15 mouse cellular contexts compared by ENCODE assay signal in genomic region chr17:28107275-28107674, GRCm38 (mm10). TPM values are rescaled to one million over a fixed set of nuclear protein-coding genes. Genes with fewer than 3 reads are reported as not detected.
DNase-seq lines count a peak whose midpoint lies in the region; ATAC-seq and TF ChIP-seq lines count a peak whose summit lies in the region.
"Had no signal": no experiment of that assay in that cellular context is flagged by ENCODE, and none has a peak within 500 bp of the region (broad histone marks: within the 10 kb centered on the region; RNA-seq: fewer than 3 reads in every experiment).

No protein-coding gene starts in this region.

- no peaks in the 10 kb centered on the region for H3K27me3 ChIP-seq in hindbrain, embryonic 11.5 days (ENCODE audit: control insufficient read depth, insufficient read depth, low read length)
- no peaks in the 10 kb centered on the region for H3K27me3 ChIP-seq in hindbrain, embryonic 16.5 days (replicated peaks; ENCODE audit: control insufficient read depth, insufficient read depth, low read length)
- no peaks in the 10 kb centered on the region for H3K27me3 ChIP-seq in neural tube, embryonic 15.5 days (replicated peaks)
- H3K27me3 ChIP-seq in limb, embryonic 10.5 days (ENCODE audit: low read depth, poor library complexity, severe bottlenecking) = no peaks in the 10 kb centered on the region
- no peaks in the 10 kb centered on the region for H3K27me3 ChIP-seq in stomach, postnatal 0 days (ENCODE audit: control insufficient read depth, insufficient read depth, low read length)

- peaks cover 8% of the 10 kb centered on the region for H3K4me1 ChIP-seq in hindbrain, embryonic 11.5 days (replicated peaks; ENCODE audit: control insufficient read depth, insufficient read depth, low read length)
- H3K4me1 ChIP-seq in hindbrain, embryonic 16.5 days (ENCODE audit: control insufficient read depth, insufficient read depth, low read depth, low read length) = no peaks in the 10 kb centered on the region
- H3K4me1 ChIP-seq in neural tube, embryonic 15.5 days = peaks cover 9% of the 10 kb centered on the region
- peaks cover 43% of the 10 kb centered on the region for H3K4me1 ChIP-seq in limb, embryonic 10.5 days
- no peaks in the 10 kb centered on the region for H3K4me1 ChIP-seq in stomach, postnatal 0 days (replicated peaks; ENCODE audit: control insufficient read depth, insufficient read depth)
- H3K4me1 ChIP-seq: liver, embryonic 13.5 days had no signal

- H3K4me3 ChIP-seq in hindbrain, embryonic 11.5 days (ENCODE audit: low read depth, low read length) = no peak overlapping the region
- H3K4me3 ChIP-seq in hindbrain, embryonic 16.5 days (ENCODE audit: low read length) = no peak overlapping the region
- H3K4me3 ChIP-seq in neural tube, embryonic 15.5 days (replicated peaks) = no peak overlapping the region
- H3K4me3 ChIP-seq in limb, embryonic 10.5 days = 0 out of 2 replicates have a peak overlapping the region, but pooled peaks have one; percentile 7
- H3K4me3 ChIP-seq in stomach, postnatal 0 days (ENCODE audit: low read depth, low read length) = no peak overlapping the region
- H3K4me3 ChIP-seq: gastrocnemius, adult 2 months; liver, embryonic 13.5 days had no signal

- TF ChIP-seq EP300 in stomach, postnatal 0 days (optimal IDR thresholded peaks at IDR 0.05) = no peak

- DNase-seq in hindbrain, embryonic 11.5 days (ENCODE audit: low spot score) = peak; percentile 52
- peak; percentile 65 for DNase-seq in neural tube, embryonic 10.5 days (ENCODE audit: extremely low spot score, low spot score)
- no peak for DNase-seq in limb, embryonic 10.5 days (ENCODE audit: low spot score)
- DNase-seq in retina, postnatal 1 day = peak; percentile 87
- DNase-seq in stomach, postnatal 0 days (ENCODE audit: low spot score) = no peak
- DNase-seq in urinary bladder, postnatal 4 days (ENCODE audit: low spot score in 2 of 2) = no peak
- DNase-seq: cerebellum, adult 2 months; gastrocnemius, adult 2 months; heart, adult 18-20 months; heart, postnatal 14 days; kidney, adult 2 months; liver, embryonic 13.5 days had no signal

- no peak overlapping the region for H3K9ac ChIP-seq in hindbrain, embryonic 11.5 days (ENCODE audit: low read depth, low read length)
- no peak overlapping the region for H3K9ac ChIP-seq in hindbrain, embryonic 16.5 days (ENCODE audit: low read depth, low read length)
- no peak overlapping the region for H3K9ac ChIP-seq in neural tube, embryonic 15.5 days (replicated peaks)
- H3K9ac ChIP-seq in stomach, postnatal 0 days (ENCODE audit: low read length) = no peak overlapping the region
- H3K9ac ChIP-seq: liver, embryonic 13.5 days had no signal

- WGBS in hindbrain, embryonic 11.5 days = 9% methylated on average over 14 of the region's 14 CpGs
- WGBS in hindbrain, embryonic 16.5 days = 4% methylated on average over 14 of the region's 14 CpGs
- 4% methylated on average over 14 of the region's 14 CpGs for WGBS in neural tube, embryonic 15.5 days
- 17% methylated on average over 14 of the region's 14 CpGs for WGBS in limb, embryonic 10.5 days
- WGBS in stomach, postnatal 0 days = 38% methylated on average over 14 of the region's 14 CpGs

- no peak for TF ChIP-seq CTCF in stomach, postnatal 0 days (IDR thresholded peaks at IDR 0.05; ENCODE audit: low read depth)

- H3K36me3 ChIP-seq in hindbrain, embryonic 11.5 days (ENCODE audit: control insufficient read depth, insufficient read depth, low read length) = no peaks in the 10 kb centered on the region
- H3K36me3 ChIP-seq in hindbrain, embryonic 16.5 days (ENCODE audit: control insufficient read depth, insufficient read depth, low read length) = no peaks in the 10 kb centered on the region
- no peaks in the 10 kb centered on the region for H3K36me3 ChIP-seq in neural tube, embryonic 15.5 days
- H3K36me3 ChIP-seq in limb, embryonic 10.5 days = no peaks in the 10 kb centered on the region
- H3K36me3 ChIP-seq in stomach, postnatal 0 days (ENCODE audit: control insufficient read depth, insufficient read depth, low read length) = no peaks in the 10 kb centered on the region
- H3K36me3 ChIP-seq: G1E; liver, embryonic 13.5 days had no signal

- ATAC-seq in hindbrain, embryonic 11.5 days (ENCODE audit: low FRiP score) = peak; percentile 35; the same call in 1 of the 2 replicates
- ATAC-seq in hindbrain, embryonic 16.5 days = no peak
- no peak for ATAC-seq in neural tube, embryonic 15.5 days (ENCODE audit: low FRiP score)
- ATAC-seq in stomach, postnatal 0 days (ENCODE audit: low FRiP score, low TSS enrichment) = no peak

- no peaks in the 10 kb centered on the region for H3K9me3 ChIP-seq in hindbrain, embryonic 11.5 days (ENCODE audit: control insufficient read depth, low read length)
- H3K9me3 ChIP-seq in hindbrain, embryonic 16.5 days (ENCODE audit: control insufficient read depth, low read length) = no peaks in the 10 kb centered on the region
- no peaks in the 10 kb centered on the region for H3K9me3 ChIP-seq in neural tube, embryonic 15.5 days (replicated peaks)
- H3K9me3 ChIP-seq in limb, embryonic 10.5 days (replicated peaks) = no peaks in the 10 kb centered on the region
- H3K9me3 ChIP-seq in stomach, postnatal 0 days (ENCODE audit: control insufficient read depth, low read length) = no peaks in the 10 kb centered on the region
- H3K9me3 ChIP-seq: liver, embryonic 13.5 days had no signal

- H3K27ac ChIP-seq in hindbrain, embryonic 11.5 days (ENCODE audit: low read depth, low read length) = no peak overlapping the region; the same call in 1 of the 2 replicates
- no peak overlapping the region for H3K27ac ChIP-seq in hindbrain, embryonic 16.5 days (ENCODE audit: low read depth, low read length)
- H3K27ac ChIP-seq in neural tube, embryonic 15.5 days (replicated peaks) = no peak overlapping the region
- peak overlapping the region; percentile 66 for H3K27ac ChIP-seq in limb, embryonic 10.5 days
- H3K27ac ChIP-seq in stomach, postnatal 0 days (replicated peaks) = no peak overlapping the region
- H3K27ac ChIP-seq: gastrocnemius, adult 2 months; liver, embryonic 13.5 days had no signal

- H3K4me2 ChIP-seq in hindbrain, embryonic 11.5 days (replicated peaks; ENCODE audit: low read depth, low read length) = peak overlapping the region; percentile 11; the same call in 1 of the 2 replicates
- no peak overlapping the region for H3K4me2 ChIP-seq in hindbrain, embryonic 16.5 days (ENCODE audit: low read length)
- no peak overlapping the region for H3K4me2 ChIP-seq in neural tube, embryonic 15.5 days
- no peak overlapping the region for H3K4me2 ChIP-seq in stomach, postnatal 0 days (replicated peaks; ENCODE audit: low read depth)
- H3K4me2 ChIP-seq: liver, embryonic 13.5 days had no signal

RNA-seq across cellular contexts. Expression of gene Tcp11, which starts 26.8 kb away (rescaled TPM):
- polyA plus RNA-seq in hindbrain, embryonic 11.5 days (2014; fragmentation: Nextera tagmentation; extraction: Ambion mirVana) = 0.99 and 1.3 TPM in 2 replicates
- polyA plus RNA-seq in hindbrain, embryonic 16.5 days (2015; fragmentation: Nextera tagmentation; extraction: Ambion mirVana) = 1.4 and 1.6 TPM in 2 replicates
- polyA plus RNA-seq in neural tube, embryonic 15.5 days (2015; fragmentation: Nextera tagmentation; extraction: Ambion mirVana) = 1.4 and 1.8 TPM in 2 replicates
- 0.97 and 1.1 TPM in 2 replicates for polyA plus RNA-seq in limb, embryonic 10.5 days (2016; fragmentation: Nextera tagmentation; extraction: Ambion mirVana)
- polyA plus RNA-seq in stomach, postnatal 0 days (2015; fragmentation: Nextera tagmentation; extraction: Ambion mirVana) = 1.1 and 1.7 TPM in 2 replicates
- polyA plus RNA-seq: G1E had no signal

RNA-seq across cellular contexts. Expression of gene Scube3, which starts 34.7 kb away (rescaled TPM):
- 8.0 and 8.6 TPM in 2 replicates for polyA plus RNA-seq in hindbrain, embryonic 11.5 days (2014; fragmentation: Nextera tagmentation; extraction: Ambion mirVana)
- 3.0 and 3.6 TPM in 2 replicates for polyA plus RNA-seq in hindbrain, embryonic 16.5 days (2015; fragmentation: Nextera tagmentation; extraction: Ambion mirVana)
- 3.6 and 4.6 TPM in 2 replicates for polyA plus RNA-seq in neural tube, embryonic 15.5 days (2015; fragmentation: Nextera tagmentation; extraction: Ambion mirVana)
- 10.9 and 11.0 TPM in 2 replicates for polyA plus RNA-seq in limb, embryonic 10.5 days (2016; fragmentation: Nextera tagmentation; extraction: Ambion mirVana)
- polyA plus RNA-seq in stomach, postnatal 0 days (2015; fragmentation: Nextera tagmentation; extraction: Ambion mirVana) = 0.48 and 0.64 TPM in 2 replicates
- polyA plus RNA-seq: G1E had no signal

Comparison
In these comparisons a context has a peak if more than half of its experiments do, and no peak if none do; other contexts are left out.
1. DNase-seq: peak in hindbrain, embryonic 11.5 days (single experiment), neural tube, embryonic 10.5 days (single experiment) and retina, postnatal 1 day (single experiment); none in limb, embryonic 10.5 days (single experiment), stomach, postnatal 0 days (single experiment) and urinary bladder, postnatal 4 days (0 of 2).